Mouse (Mus musculus): Measurements from ENCODE around the gene Mapk13. TPM values are rescaled to one million over a fixed set of nuclear protein-coding genes. Genes with fewer than 3 reads are reported as not detected.

The Mapk13 gene
- polyA plus RNA-seq, 1 experiment: 1.1 TPM

GRCm38 (mm10) chr17:28827665-28828231 is 58.7 kb downstream of the Mapk13 start:
- H3K4me3 ChIP-seq (ENCODE audit: extremely low read depth, insufficient read depth, insufficient read length): no peak overlapping the region
- no peaks in the 10 kb centered on the region for H3K4me1 ChIP-seq (ENCODE audit: control insufficient read depth, insufficient read depth, insufficient read length)
- no peak for DNase-seq (ENCODE audit: low read depth in 1 of 2, low spot score in 2 of 2)
- H3K27me3 ChIP-seq (ENCODE audit: control insufficient read depth, insufficient read depth, low read length): no peaks in the 10 kb centered on the region
- H3K36me3 ChIP-seq (ENCODE audit: control insufficient read depth, insufficient read depth, low read length): peaks cover 29% of the 10 kb centered on the region
- no peak overlapping the region for H3K27ac ChIP-seq (ENCODE audit: insufficient read depth, low read length)
- 87% methylated on average over 8 of the region's 8 CpGs for WGBS
- TF ChIP-seq POLR2A (IDR thresholded peaks at IDR 0.05; ENCODE audit: low read depth, low read length): no peak
- no peak for TF ChIP-seq CTCF (IDR thresholded peaks at IDR 0.05; ENCODE audit: extremely low read depth, insufficient read depth, insufficient read length, insufficient replicate concordance)

GRCm38 (mm10) chr17:28829120-28829519 is 60.0 kb downstream of the Mapk13 start:
- no peak for DNase-seq (ENCODE audit: low read depth in 1 of 2, low spot score in 2 of 2)
- peaks cover 24% of the 10 kb centered on the region for H3K36me3 ChIP-seq (ENCODE audit: control insufficient read depth, insufficient read depth, low read length)
- WGBS: 78% methylated on average over 14 of the region's 14 CpGs
- peak overlapping the region; percentile 52; the same call in 1 of the 2 replicates for H3K27ac ChIP-seq (ENCODE audit: insufficient read depth, low read length)
- H3K4me1 ChIP-seq (ENCODE audit: control insufficient read depth, insufficient read depth, insufficient read length): no peaks in the 10 kb centered on the region
- no peak for TF ChIP-seq POLR2A (IDR thresholded peaks at IDR 0.05; ENCODE audit: low read depth, low read length)
- TF ChIP-seq CTCF (IDR thresholded peaks at IDR 0.05; ENCODE audit: extremely low read depth, insufficient read depth, insufficient read length, insufficient replicate concordance): no peak
- H3K27me3 ChIP-seq (ENCODE audit: control insufficient read depth, insufficient read depth, low read length): no peaks in the 10 kb centered on the region
- H3K4me3 ChIP-seq (ENCODE audit: extremely low read depth, insufficient read depth, insufficient read length): no peak overlapping the region

Other genes with a start within 250 kb of the Mapk13 start
- 0.25 and 0.32 TPM in 2 replicates for gene Armc12, start 238.5 kb upstream of the Mapk13 start, polyA plus RNA-seq (2012; rRNA removed)
- gene Clpsl2, start 219.9 kb upstream of the Mapk13 start, polyA plus RNA-seq (2012; rRNA removed): not detected in 2 replicates
- gene Clps, start 208.5 kb upstream of the Mapk13 start, polyA plus RNA-seq (2012; rRNA removed): 8,275 and 8,966 TPM in 2 replicates
- not detected in 2 replicates for gene Lhfpl5, start 193.7 kb upstream of the Mapk13 start, polyA plus RNA-seq (2012; rRNA removed)
- 20.0 and 20.5 TPM in 2 replicates for gene Srpk1, start 146.6 kb upstream of the Mapk13 start, polyA plus RNA-seq (2012; rRNA removed)
- gene Slc26a8, start 79.1 kb upstream of the Mapk13 start, polyA plus RNA-seq (2012; rRNA removed): 0.38 and 0.40 TPM in 2 replicates
- 83.1 and 93.0 TPM in 2 replicates for gene Mapk14, start 78.0 kb upstream of the Mapk13 start, polyA plus RNA-seq (2012; rRNA removed)
- gene AC170998.1, start 43.2 kb upstream of the Mapk13 start, polyA plus RNA-seq (2012; rRNA removed): 0.28 and 0.81 TPM in 2 replicates
- gene Brpf3, start 31.8 kb downstream of the Mapk13 start, polyA plus RNA-seq (2012; rRNA removed): 42.9 and 43.2 TPM in 2 replicates
- 0.02 TPM in 1 of 2 replicates, not detected in the other for gene Pnpla1, start 89.1 kb downstream of the Mapk13 start, polyA plus RNA-seq (2012; rRNA removed)
- gene 4930539E08Rik, start 146.0 kb downstream of the Mapk13 start, polyA plus RNA-seq (2012; rRNA removed): 0.37 and 0.59 TPM in 2 replicates
- 0.18 and 0.28 TPM in 2 replicates for gene Pxt1, start 174.5 kb downstream of the Mapk13 start, polyA plus RNA-seq (2012; rRNA removed)
- 27.4 and 58.3 TPM in 2 replicates for gene Kctd20, start 182.7 kb downstream of the Mapk13 start, polyA plus RNA-seq (2012; rRNA removed)
- gene Stk38, start 238.7 kb downstream of the Mapk13 start, polyA plus RNA-seq (2012; rRNA removed): 119 and 149 TPM in 2 replicates